Mouse (Mus musculus): ENCODE data around the gene 1700001O22Rik. TPM values are rescaled to one million over a fixed set of nuclear protein-coding genes. Genes with fewer than 3 reads are reported as not detected.
A peak's percentile ranks its signal among the peaks of the same experiment; 100 is the strongest.

Gene 1700001O22Rik
- polyA plus RNA-seq, 1 experiment: 1.5 TPM

DNA sequence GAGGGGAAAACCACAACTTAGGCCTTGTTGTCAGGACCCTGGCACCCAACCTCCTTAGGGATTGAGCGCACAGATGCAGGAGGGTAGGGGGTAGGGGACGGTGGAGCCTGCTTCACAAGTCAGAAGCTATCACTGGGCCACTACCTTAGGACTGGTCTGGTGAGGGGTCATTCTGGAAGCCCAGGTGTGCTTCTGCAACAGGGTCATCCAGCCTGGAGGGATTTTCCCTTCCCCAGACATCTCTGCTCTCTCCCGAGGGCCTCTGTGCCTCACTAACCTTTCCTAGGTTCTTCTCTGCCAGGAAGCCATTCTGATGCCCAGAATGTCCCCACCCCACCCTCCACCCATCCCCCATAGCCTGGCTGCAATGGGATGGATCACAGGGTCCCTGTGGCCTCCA is 48.6 kb downstream of the 1700001O22Rik start:
- no peak for DNase-seq (ENCODE audit: low spot score)

DNA sequence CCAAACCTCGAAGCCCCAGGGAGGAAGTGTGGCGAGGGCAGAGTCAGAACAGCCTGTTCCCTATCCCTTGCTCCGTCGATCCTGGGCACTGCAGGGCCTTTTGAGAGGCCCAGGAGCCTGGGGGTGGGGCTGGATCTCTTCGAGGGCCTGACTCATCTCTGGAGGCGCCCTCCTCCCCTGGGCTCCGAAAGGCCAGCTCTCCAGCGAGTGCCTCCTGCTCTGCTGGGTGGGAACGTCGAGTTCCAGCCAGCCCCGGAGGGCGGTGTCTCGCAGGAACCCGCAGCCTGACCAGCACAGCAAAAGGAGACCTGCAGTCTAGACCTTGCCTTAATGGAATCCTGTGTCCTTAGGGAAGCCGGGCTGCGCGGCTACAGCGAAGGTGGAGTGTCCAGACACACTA is 50.2 kb downstream of the 1700001O22Rik start:
- DNase-seq (ENCODE audit: low spot score): peak; percentile 60

GRCm38 (mm10) chr2:30752471-30752870 is 51.0 kb downstream of the 1700001O22Rik start:
- DNase-seq (ENCODE audit: low spot score): no peak

- no peak for DNase-seq (ENCODE audit: low spot score)
These were observed 53.4 kb downstream of the 1700001O22Rik start for GRCm38 (mm10) chr2:30750025-30750424.

DNA sequence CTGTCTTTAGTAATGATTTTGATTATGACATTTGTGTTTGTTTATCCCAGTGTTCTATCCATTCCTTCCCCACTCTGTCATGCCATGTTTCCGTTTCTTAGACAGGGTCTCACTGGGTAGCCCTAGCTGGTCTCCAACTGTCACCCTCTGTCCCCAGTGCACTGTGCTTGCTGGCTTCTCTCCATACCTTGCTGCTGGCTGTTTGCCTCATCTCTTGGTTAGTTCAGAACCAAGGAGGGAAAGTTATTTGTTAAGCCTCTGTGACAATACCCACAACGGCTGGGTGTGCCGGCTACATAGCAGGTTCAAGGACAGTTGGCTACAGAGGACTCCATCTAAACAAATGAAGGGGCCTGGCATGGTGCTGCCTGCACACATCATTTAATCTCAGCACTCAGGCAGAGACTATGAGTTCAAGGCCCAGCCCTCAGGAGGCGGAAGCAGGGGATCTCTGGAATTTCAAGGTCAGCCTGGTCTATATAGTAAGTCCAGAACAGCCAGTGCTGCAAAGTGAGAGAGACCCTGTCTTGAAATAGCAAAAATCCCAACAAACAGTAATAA is 55.8 kb downstream of the 1700001O22Rik start:
- no peak for DNase-seq (ENCODE audit: low spot score)

Other genes with a start within 250 kb of the 1700001O22Rik start
- gene Cstad, start 208.6 kb downstream of the 1700001O22Rik start, polyA plus RNA-seq (2012; rRNA removed): 5.8 and 6.3 TPM in 2 replicates
- 32.8 and 44.1 TPM in 2 replicates for gene Ntmt1, start 4.2 kb upstream of the 1700001O22Rik start, polyA plus RNA-seq (2012; rRNA removed)
- 26.0 and 27.0 TPM in 2 replicates for gene Asb6, start 26.7 kb upstream of the 1700001O22Rik start, polyA plus RNA-seq (2012; rRNA removed)
- gene Prrx2, start 31.3 kb upstream of the 1700001O22Rik start, polyA plus RNA-seq (2012; rRNA removed): 16.4 and 21.9 TPM in 2 replicates
- gene Ptges, start 126.2 kb upstream of the 1700001O22Rik start, polyA plus RNA-seq (2012; rRNA removed): 64.8 and 69.3 TPM in 2 replicates
- gene Tor1b, start 149.3 kb upstream of the 1700001O22Rik start, polyA plus RNA-seq (2012; rRNA removed): 45.0 and 47.1 TPM in 2 replicates
- gene Tor1a, start 164.3 kb upstream of the 1700001O22Rik start, polyA plus RNA-seq (2012; rRNA removed): 36.9 and 46.8 TPM in 2 replicates
- 68.9 and 69.1 TPM in 2 replicates for gene BC005624, start 178.5 kb upstream of the 1700001O22Rik start, polyA plus RNA-seq (2012; rRNA removed)
- 13.5 and 14.7 TPM in 2 replicates for gene Usp20, start 178.6 kb upstream of the 1700001O22Rik start, polyA plus RNA-seq (2012; rRNA removed)